Mouse (Mus musculus) heart, adult 9 months (tissue): ENCODE measurements at regions not wholly inside any gene's neighbourhood (a gene's known extent, or its start where the extent isn't known, plus 50 kb on each side); places are given as distances from the start of the nearest gene placed in this dataset.

Source experiments
- DNase-seq, 2 experiments: peaks; one replicate each; pipeline ENCODE4 v3.0.0; 2022; ENCODE audit warnings: low spot score in 2 of 2

GRCm38 (mm10) chr1:133549816-133550215, 60.3 kb downstream of the Snrpe start:
- DNase-seq = no peak

- DNase-seq = no peak
Measured at GRCm38 (mm10) chr1:133548971-133549370, 61.1 kb downstream of the Snrpe start.

DNA sequence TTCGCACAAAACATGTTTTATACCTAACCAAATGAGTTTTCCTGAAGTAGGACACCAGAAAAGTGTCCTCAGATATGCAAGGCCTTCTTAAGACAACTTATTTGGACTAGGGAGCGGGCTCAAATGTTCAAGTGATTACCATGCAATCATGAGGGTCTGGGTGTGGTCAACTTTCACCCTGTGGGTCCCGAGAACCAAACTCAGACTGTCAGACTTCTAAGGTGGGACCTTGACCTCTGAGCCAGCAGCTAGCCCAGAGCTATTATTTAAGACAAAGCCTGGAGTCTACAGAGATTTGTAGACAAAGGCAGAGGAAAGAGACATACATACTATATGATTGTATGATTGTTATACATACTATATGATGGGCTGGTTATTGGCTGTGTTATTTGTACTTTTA, 62.5 kb downstream of the Snrpe start:
- DNase-seq = no peak

DNA sequence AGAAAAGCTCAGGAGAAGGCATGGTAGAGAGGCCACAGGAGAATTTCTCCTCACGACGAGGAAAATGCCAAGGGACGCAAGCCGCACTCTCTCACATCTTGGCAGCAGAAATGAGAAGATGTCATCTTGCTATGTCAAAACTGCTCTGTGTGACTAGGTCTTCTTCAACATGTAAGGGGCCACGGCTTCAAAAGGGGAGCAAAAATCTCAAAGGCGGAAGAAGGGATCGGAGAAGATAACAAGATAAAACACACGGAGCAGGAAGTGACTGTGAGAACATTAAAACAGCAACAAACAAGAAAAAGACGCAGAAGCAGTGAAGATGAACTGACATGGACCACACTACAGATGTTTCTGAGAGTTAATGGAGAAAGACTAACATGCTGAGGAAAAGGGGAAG, 65.1 kb downstream of the Snrpe start:
- DNase-seq = no peak

DNA sequence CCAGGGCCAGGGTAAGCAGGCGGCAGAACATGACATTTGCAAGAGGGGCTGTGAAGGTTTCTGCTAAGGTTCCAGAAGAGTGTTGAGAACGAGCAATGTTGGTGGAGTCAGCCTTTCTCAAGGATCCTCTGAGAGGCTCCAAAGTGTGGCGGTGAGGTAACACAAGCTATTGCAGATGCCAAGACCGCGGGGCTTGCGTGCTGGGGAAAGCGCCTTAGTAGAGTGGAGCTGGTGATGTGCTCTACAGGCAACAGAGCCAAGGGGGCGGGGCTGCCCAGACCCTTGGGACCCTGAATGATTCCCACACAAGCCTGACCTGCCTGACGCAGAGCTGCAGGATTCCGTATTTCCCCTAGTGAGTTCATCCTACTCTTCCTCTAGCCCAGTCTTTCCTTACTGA, 66.3 kb downstream of the Snrpe start:
- DNase-seq = no peak

DNA sequence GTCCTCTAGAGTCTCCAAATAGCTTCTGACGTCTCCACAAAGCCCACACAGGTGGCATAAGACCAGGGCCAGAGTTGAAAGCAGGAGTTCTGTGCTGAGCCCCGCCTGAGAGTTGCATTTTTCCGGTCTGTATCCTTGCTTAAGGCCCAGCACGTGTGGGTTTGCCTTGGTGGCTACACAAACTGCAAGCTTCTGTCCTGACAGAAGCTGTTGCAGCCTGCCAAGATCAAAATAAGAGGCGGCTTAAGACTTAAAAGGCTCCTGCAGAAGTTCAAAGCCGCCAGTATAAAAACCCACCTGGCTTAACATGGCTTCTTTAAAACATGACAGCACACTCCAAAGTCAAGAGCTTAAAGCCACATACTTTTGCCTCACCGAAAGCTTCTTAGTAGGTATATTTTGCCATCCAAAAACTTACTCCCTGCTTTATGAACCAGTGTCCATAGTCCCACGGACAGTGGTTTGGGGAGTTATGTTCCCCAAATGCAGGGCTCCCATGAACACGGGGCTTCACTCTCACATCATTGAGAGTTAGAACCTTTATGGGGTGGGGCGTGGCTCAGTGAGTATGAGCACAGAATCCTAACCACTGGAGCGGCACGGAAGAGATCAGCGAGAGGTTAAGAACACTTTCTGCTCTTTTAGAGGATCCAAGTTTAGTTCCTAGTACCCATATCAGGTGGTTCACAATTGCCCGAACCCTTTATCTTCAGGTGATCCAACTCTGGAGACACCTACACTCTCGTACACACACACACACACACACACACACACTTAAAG, 67.9 kb downstream of the Snrpe start:
- DNase-seq = no peak

- no peak for DNase-seq
Measured at GRCm38 (mm10) chr1:133530698-133531097, 79.4 kb downstream of the Snrpe start.

GRCm38 (mm10) chr1:133529817-133530216, 80.3 kb downstream of the Snrpe start:
- DNase-seq = no peak

GRCm38 (mm10) chr1:133527651-133528385, 82.3 kb downstream of the Snrpe start:
- peak in 1 of 2 experiments; percentile 8 for DNase-seq

DNA sequence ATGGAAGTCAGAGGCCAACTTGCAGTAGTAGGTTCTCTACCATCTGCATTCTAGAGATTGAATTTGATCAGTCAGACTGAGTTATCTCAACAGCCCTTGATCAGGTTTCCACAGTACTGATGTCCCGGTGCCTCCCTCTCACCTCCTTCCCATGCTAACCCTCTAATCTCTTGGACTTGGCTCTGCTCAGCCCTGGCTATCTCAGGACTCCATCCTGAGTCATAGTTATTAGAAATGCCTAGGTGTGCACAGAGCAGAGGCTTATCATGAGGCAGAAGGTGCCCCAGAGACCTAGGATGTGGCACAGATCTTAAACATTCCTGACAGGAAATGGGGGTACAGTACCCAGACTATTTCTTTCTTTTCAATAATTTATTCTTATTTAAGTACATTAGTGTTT, 87.3 kb downstream of the Snrpe start:
- DNase-seq = no peak

DNA sequence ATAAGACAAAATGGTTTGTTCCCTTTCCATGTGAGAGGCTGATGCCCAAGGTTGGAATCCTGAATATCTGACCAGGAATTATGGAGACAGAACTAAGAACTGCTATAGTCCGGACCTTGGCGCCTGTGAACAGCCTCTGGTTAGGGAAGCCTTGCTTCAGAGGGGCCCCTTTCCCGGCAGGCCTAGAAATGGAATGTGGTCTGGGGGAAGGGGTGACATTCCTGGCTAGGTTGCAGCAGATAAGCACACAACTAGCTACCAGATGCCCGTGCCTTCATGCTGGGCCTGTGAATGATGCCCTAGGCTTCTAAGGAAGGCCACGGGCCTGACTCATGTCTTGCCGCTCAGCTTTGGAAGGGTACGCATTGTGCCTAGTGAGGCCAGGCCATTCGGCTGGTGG, 89.4 kb downstream of the Snrpe start:
- DNase-seq = no peak

- DNase-seq = no peak
Measured at GRCm38 (mm10) chr1:133517020-133517419, 92.8 kb upstream of the Sox13 start.

GRCm38 (mm10) chr1:133504116-133504515, 79.9 kb upstream of the Sox13 start:
- no peak for DNase-seq

- no peak for DNase-seq
Measured at GRCm38 (mm10) chr1:133503336-133503735, 79.2 kb upstream of the Sox13 start.

- no peak for DNase-seq
Measured at GRCm38 (mm10) chr1:133501016-133501415, 76.8 kb upstream of the Sox13 start.

- DNase-seq = peak; percentile 71 to 89
Measured at GRCm38 (mm10) chr1:133492986-133493741, 69.0 kb upstream of the Sox13 start.

DNA sequence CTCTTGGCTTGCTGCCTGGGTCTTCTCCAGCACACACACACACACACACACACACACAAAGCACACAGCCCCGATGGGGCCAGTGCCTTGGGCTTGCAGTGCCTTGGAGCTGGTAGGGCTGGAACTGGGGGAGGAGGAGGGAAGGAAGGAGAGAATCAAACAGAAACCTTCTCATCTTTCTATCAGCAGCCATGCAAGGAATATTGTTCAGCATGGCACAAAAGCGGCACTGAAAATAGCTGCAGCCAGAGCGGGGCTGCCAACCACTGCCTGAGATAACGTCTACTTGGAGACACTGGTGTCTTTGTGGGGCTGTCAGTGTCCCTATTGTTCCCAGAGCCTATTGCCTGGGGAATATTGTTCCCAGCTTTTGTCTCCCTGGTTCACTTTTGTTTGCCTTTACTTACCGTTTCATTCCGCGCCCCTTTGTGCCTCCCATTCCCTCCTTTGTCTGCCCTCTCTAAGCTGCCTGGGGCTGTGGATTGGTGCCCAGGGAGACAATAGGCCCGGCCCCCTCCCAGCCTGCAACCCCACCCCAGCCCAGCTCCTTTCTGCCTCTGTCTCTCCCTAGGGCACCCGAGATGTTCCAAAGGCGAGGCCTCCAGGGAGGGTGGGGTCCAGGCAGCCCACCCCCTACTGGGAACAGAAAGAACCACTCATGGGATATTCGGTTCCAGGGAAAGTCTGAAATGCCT, 68.3 kb upstream of the Sox13 start:
- DNase-seq = peak; percentile 37 to 38

- DNase-seq = peak in 1 of 2 experiments; percentile 18
Measured at GRCm38 (mm10) chr1:133491857-133492290, 67.7 kb upstream of the Sox13 start.

- DNase-seq = no peak
Measured at GRCm38 (mm10) chr1:133487171-133487901, 63.2 kb upstream of the Sox13 start.

DNA sequence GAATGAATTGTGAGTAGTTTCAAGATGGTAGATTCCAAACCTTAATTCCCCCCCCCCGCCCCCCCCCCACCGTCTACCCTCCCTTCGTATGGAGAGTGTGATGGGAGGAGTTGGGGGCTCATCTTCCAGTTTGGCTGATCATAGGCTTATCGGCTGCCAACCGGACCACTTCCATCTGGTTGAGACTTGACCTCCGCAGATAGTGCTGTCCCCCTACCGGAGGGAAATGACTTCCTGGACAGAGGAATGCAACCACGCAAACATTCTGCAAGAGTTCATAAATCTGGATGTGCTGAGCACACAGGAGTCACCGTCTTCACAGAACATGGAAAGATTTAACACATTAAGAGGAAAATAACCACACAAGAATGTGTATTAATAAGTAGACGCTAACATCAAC, 62.2 kb upstream of the Sox13 start:
- DNase-seq = no peak

GRCm38 (mm10) chr1:133482891-133483290, 58.7 kb upstream of the Sox13 start:
- DNase-seq = no peak
